Mouse (Mus musculus) mouse trophoblast stem cell (cell line): ENCODE data around the gene Gm21969.

Experiments
- in situ Hi-C, 2 experiments: fragments of 300-500 bp; cut with MseI, MboI; formaldehyde crosslinking; loops; 2 replicates in 1 of 2; 3 replicates in 1 of 2; pipeline ENCODE4 v1.15.1; 2025

Gene Gm21969

GRCm38 (mm10) chr4:139602357-139603244, at the start of gene Gm21969:
Gm21969 (plus strand) TSS chr4:139603186.
- in situ Hi-C loops: no loop called here

GRCm38 (mm10) chr4:139555235-139555634, 47.8 kb upstream of the Gm21969 start:
- in situ Hi-C loops: no loop called here

GRCm38 (mm10) chr4:139555951-139556350, 47.0 kb upstream of the Gm21969 start:
- in situ Hi-C loops: no loop called here

- in situ Hi-C loops: no loop called here
Observed at GRCm38 (mm10) chr4:139568361-139568760, 34.6 kb upstream of the Gm21969 start.

GRCm38 (mm10) chr4:139570756-139571155, 32.2 kb upstream of the Gm21969 start:
- in situ Hi-C loops: no loop called here

- in situ Hi-C loops: no loop called here
Observed at GRCm38 (mm10) chr4:139572928-139573512, 30.0 kb upstream of the Gm21969 start.

- in situ Hi-C loops: no loop called here
Observed at GRCm38 (mm10) chr4:139574156-139574798, 28.7 kb upstream of the Gm21969 start.

GRCm38 (mm10) chr4:139574799-139575672, 27.9 kb upstream of the Gm21969 start:
- in situ Hi-C loops: no loop called here

- in situ Hi-C loops: no loop called here
Observed at GRCm38 (mm10) chr4:139575673-139576003, 27.3 kb upstream of the Gm21969 start.

GRCm38 (mm10) chr4:139576251-139576880, 26.6 kb upstream of the Gm21969 start:
- in situ Hi-C loops: no loop called here

GRCm38 (mm10) chr4:139577006-139577405, 26.0 kb upstream of the Gm21969 start:
- in situ Hi-C loops: no loop called here

GRCm38 (mm10) chr4:139578389-139578788, 24.6 kb upstream of the Gm21969 start:
- in situ Hi-C loops: no loop called here

GRCm38 (mm10) chr4:139579003-139579402, 24.0 kb upstream of the Gm21969 start:
- in situ Hi-C loops: no loop called here

- in situ Hi-C loops: no loop called here
Observed at GRCm38 (mm10) chr4:139579466-139579865, 23.5 kb upstream of the Gm21969 start.

- in situ Hi-C loops: no loop called here
Observed at GRCm38 (mm10) chr4:139580663-139581336, 22.2 kb upstream of the Gm21969 start.

- in situ Hi-C loops: no loop called here
Observed at GRCm38 (mm10) chr4:139581427-139582051, 21.4 kb upstream of the Gm21969 start.

- in situ Hi-C loops: no loop called here
Observed at GRCm38 (mm10) chr4:139582346-139582745, 20.6 kb upstream of the Gm21969 start.

GRCm38 (mm10) chr4:139582903-139583302, 20.1 kb upstream of the Gm21969 start:
- in situ Hi-C loops: no loop called here

GRCm38 (mm10) chr4:139583629-139584245, 19.2 kb upstream of the Gm21969 start:
- in situ Hi-C loops: no loop called here

- in situ Hi-C loops: no loop called here
Observed at GRCm38 (mm10) chr4:139584704-139585103, 18.3 kb upstream of the Gm21969 start.
